Mouse (Mus musculus) brain, embryonic 14.5 days (tissue): ENCODE measurements around the gene Rbm6.

Experiments used
- CTCF ChIP-seq: fragments of 200-500 bp; IDR thresholded peaks from 2 replicates; pipeline ENCODE4 v1.5.1; 2012; ENCODE audit warnings: inconsistent platforms, mild to moderate bottlenecking, moderate library complexity, borderline replicate concordance; ENCODE audit not compliant: insufficient read depth, insufficient read length; ENCODE audit errors: extremely low read depth
- POLR2A ChIP-seq: fragments of 200-500 bp; IDR thresholded peaks from 2 replicates; pipeline ENCODE4 v1.6.1; 2012; ENCODE audit warnings: mild to moderate bottlenecking, inconsistent platforms, borderline replicate concordance; ENCODE audit not compliant: poor library complexity, insufficient read depth, insufficient read length, severe bottlenecking; ENCODE audit errors: extremely low read depth

- TF ChIP-seq CTCF (no peak), POLR2A (no peak)
These were observed 62.1 kb downstream of the Rbm6 start for GRCm38 (mm10) chr9:107810985-107811384.
